Mouse (Mus musculus) kidney, adult 2 months (tissue): ENCODE data around the gene Ulk4. TPM values are rescaled to one million over a fixed set of nuclear protein-coding genes. Genes with fewer than 3 reads are reported as not detected.
A peak's percentile ranks its signal among the peaks of the same experiment; 100 is the strongest.

ENCODE experiments used
- DNase-seq: peaks from one replicate; pipeline ENCODE4 v3.0.0; 2021
- H3K27ac ChIP-seq: fragments of 200-500 bp; 2 replicates; pipeline ENCODE4 v1.5.1; 2012; ENCODE audit warnings: low read depth, low read length, control low read depth, inconsistent platforms; ENCODE audit not compliant: insufficient read depth
- H3K27me3 ChIP-seq: fragments of 200-500 bp; replicated peaks from 2 replicates; pipeline ENCODE4 v1.6.1; 2012; ENCODE audit warnings: mild to moderate bottlenecking, moderate library complexity, low read length, inconsistent platforms; ENCODE audit not compliant: control insufficient read depth, insufficient read depth
- H3K36me3 ChIP-seq: fragments of 200-500 bp; 2 replicates; pipeline ENCODE4 v1.6.1; 2012; ENCODE audit warnings: mild to moderate bottlenecking, moderate library complexity, low read length, inconsistent platforms; ENCODE audit not compliant: control insufficient read depth, insufficient read depth
- H3K4me1 ChIP-seq: fragments of 200-500 bp; 2 replicates; pipeline ENCODE4 v1.6.1; 2011; ENCODE audit warnings: low read length; ENCODE audit not compliant: control insufficient read depth, insufficient read depth
- H3K4me3 ChIP-seq: fragments of 200-500 bp; 2 replicates; pipeline ENCODE4 v1.5.1; 2011; ENCODE audit warnings: mild to moderate bottlenecking, low read depth, low read length, control low read depth; ENCODE audit not compliant: insufficient read depth
- CTCF ChIP-seq: fragments of 200-500 bp; conservative IDR thresholded peaks from 2 replicates; pipeline ENCODE4 v1.5.1; 2011; ENCODE audit warnings: low read depth, mild to moderate bottlenecking, control low read depth, low read length, moderate library complexity, mixed read lengths; ENCODE audit not compliant: insufficient read depth, insufficient read length
- POLR2A ChIP-seq: fragments of 200-500 bp; IDR thresholded peaks from one replicate; pipeline ENCODE4 v1.6.1; 2011; ENCODE audit warnings: low read depth, low read length, control low read depth
- WGBS: fragments of 180-500 bp; shearing (Covaris S2); methylation state at CpG from one replicate; pipeline ENCODE4 v1.1.7; 2018; 5-methylcytosine and 5-hydroxymethylcytosine counted together
- polyA plus RNA-seq: library from polyadenylated mRNA; depleted of rRNA; stranded (reverse); fragments of >200 nt; gene quantifications from 2 replicates; pipeline ENCODE4 v1.2.3, GENCODE M21; 2012

Gene Ulk4
- polyA plus RNA-seq, 1 experiment: 1.9 TPM

DNA sequence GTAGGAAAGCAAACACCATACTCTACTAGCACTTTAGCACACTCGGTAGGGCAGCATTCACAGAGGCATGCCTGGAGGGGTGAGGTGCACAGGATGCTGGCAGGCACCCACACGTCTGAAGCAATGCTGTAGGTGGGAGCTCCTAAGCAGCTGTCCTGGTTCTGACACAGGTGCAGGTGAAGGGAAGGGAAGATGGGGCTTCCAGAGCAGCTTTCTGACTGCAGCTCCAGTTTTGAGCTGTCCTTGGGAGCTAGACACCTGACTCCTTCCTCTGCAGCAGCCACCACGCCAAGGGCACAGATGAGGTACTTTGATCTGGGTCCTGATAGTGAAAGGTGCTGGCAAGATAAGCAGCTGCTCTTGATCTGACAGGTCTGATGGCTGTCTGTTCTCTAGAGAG is 315.5 kb downstream of the Ulk4 start:
- TF ChIP-seq POLR2A (no peak), CTCF (no peak)
- WGBS: 46% methylated on average over 3 of the region's 3 CpGs
- H3K4me3 ChIP-seq: no peak overlapping the region
- no peak for DNase-seq
- H3K4me1 ChIP-seq: peaks cover 20% of the 10 kb centered on the region
- H3K36me3 ChIP-seq: peaks cover 3% of the 10 kb centered on the region; the same call in 1 of the 2 replicates
- no peaks in the 10 kb centered on the region for H3K27me3 ChIP-seq
- peak overlapping the region; percentile 47; the same call in 1 of the 2 replicates for H3K27ac ChIP-seq

DNA sequence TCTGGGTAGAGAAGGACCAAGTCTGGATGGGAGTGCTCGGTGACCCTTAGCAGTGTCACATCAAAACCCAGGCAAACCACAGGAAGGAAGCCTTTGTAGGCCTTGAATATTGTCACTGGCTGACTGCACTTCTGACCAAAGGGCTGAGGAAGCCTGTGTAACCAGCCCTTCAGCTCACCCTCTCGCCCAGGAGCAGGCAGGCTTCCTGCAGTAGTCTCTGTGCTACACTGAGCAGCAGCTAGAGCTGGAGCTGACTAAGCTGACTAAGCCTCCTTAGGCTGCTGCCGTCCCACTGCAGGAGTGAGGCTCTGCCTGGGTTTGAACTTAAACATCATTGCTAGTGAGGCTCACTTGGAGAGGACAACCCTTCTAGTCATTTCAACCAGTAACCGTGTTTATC is 316.4 kb downstream of the Ulk4 start:
- DNase-seq: no peak
- Histone ChIP-seq H3K27me3 (no peaks in the 10 kb centered on the region), H3K4me3 (no peak overlapping the region), H3K4me1 (peaks cover 20% of the 10 kb centered on the region), H3K36me3 (peaks cover 3% of the 10 kb centered on the region; the same call in 1 of the 2 replicates), H3K27ac (no peak overlapping the region)
- TF ChIP-seq CTCF: no peak
- no peak for TF ChIP-seq POLR2A
- 45% methylated on average over 4 of the region's 4 CpGs for WGBS

DNA sequence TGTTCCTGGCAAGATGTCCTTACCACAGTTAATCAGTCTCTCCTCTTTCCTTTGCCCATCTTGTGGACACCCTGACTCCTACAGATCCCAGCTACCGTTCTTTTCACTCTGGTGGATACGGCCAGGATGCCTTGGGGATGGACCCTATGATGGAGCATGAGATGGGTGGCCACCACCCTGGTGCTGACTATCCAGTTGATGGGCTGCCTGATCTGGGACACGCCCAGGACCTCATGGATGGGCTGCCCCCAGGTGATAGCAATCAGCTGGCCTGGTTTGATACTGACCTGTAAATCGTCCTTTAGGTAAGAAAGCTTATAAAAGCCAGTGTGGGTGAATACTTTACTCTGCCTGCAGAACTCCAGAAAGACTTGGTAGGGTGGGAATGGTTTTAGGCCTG is 317.8 kb downstream of the Ulk4 start:
- Histone ChIP-seq H3K4me3 (no peak overlapping the region), H3K36me3 (peaks cover 3% of the 10 kb centered on the region; the same call in 1 of the 2 replicates), H3K27me3 (no peaks in the 10 kb centered on the region), H3K4me1 (peaks cover 20% of the 10 kb centered on the region), H3K27ac (no peak overlapping the region)
- WGBS: 81% methylated on average over 4 of the region's 4 CpGs
- DNase-seq: no peak
- TF ChIP-seq POLR2A (no peak), CTCF (no peak)

DNA sequence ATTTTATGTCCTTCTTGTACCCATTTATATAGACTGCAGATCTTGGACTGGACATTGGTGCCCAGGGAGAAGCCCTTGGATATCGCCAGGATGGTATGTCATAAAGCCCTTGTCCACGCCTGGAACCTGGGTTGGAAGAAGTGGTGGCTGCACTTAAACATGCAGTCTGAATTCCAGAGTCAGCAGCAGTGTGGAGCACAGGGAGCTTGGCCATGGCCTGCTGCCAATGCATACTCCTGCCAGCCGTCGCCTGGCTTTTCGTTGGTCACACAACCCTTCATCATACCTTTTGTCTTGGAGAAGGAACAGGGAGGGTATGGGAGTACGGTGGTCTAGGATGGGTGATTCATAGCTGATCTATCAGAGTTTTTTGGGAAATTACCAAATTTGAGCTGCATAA is 318.4 kb downstream of the Ulk4 start:
- Histone ChIP-seq H3K27ac (no peak overlapping the region), H3K4me1 (peaks cover 20% of the 10 kb centered on the region), H3K4me3 (no peak overlapping the region), H3K36me3 (peaks cover 3% of the 10 kb centered on the region; the same call in 1 of the 2 replicates), H3K27me3 (no peaks in the 10 kb centered on the region)
- WGBS: 32% methylated on average over 6 of the region's 6 CpGs
- no peak for TF ChIP-seq POLR2A
- TF ChIP-seq CTCF: no peak
- DNase-seq: peak; percentile 41

DNA sequence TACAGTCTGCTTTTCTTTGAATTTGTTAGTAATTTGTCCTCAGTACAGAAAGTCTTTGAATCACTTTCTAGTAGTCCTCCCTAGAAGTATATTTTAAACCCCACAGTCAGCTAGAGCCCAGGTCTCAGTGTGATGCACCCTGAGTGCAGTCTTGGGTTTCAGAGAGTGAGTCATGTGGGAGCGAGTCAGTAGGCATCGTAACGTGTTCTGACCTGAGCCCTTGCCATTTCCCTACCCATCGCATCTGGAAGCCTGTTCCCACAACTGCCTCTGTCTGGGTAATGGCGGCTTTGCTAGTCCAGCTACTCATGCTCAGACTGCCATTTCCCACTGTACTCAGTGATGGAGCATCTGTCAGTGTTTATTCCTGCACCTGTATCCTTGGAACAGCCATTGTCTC is 318.9 kb downstream of the Ulk4 start:
- Histone ChIP-seq H3K27ac (no peak overlapping the region), H3K27me3 (no peaks in the 10 kb centered on the region), H3K4me1 (peaks cover 17% of the 10 kb centered on the region), H3K4me3 (no peak overlapping the region), H3K36me3 (peaks cover 5% of the 10 kb centered on the region; the same call in 1 of the 2 replicates)
- DNase-seq: no peak
- no peak for TF ChIP-seq POLR2A
- TF ChIP-seq CTCF: no peak
- WGBS: 73% methylated on average over 5 of the region's 5 CpGs

- 61% methylated on average over 3 of the region's 3 CpGs for WGBS
- no peak overlapping the region for H3K27ac ChIP-seq
- no peak for TF ChIP-seq CTCF
- no peak for TF ChIP-seq POLR2A
- no peak overlapping the region for H3K4me3 ChIP-seq
- no peak for DNase-seq
- peaks cover 8% of the 10 kb centered on the region; the same call in 1 of the 2 replicates for H3K36me3 ChIP-seq
- no peaks in the 10 kb centered on the region for H3K27me3 ChIP-seq
- peaks cover 13% of the 10 kb centered on the region; the same call in 1 of the 2 replicates for H3K4me1 ChIP-seq
These were observed 325.1 kb downstream of the Ulk4 start for GRCm38 (mm10) chr9:120951947-120952346.

DNA sequence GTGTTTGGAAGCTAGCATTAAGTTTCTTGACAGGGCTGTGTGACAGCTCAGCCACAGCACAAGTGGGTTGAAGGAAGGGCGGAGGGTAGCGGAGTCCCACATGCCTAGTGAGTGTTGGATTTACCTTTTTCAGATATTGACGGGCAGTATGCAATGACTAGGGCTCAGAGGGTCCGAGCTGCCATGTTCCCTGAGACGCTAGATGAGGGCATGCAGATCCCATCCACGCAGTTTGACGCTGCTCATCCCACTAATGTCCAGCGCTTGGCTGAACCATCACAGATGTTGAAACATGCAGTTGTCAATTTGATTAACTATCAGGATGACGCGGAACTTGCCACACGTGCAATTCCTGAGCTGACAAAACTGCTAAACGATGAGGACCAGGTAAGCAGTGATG is 326.2 kb downstream of the Ulk4 start:
- H3K4me3 ChIP-seq: no peak overlapping the region
- no peak overlapping the region for H3K27ac ChIP-seq
- H3K36me3 ChIP-seq: peaks cover 8% of the 10 kb centered on the region; the same call in 1 of the 2 replicates
- no peak for DNase-seq
- WGBS: 84% methylated on average over 12 of the region's 12 CpGs
- peaks cover 19% of the 10 kb centered on the region; the same call in 1 of the 2 replicates for H3K4me1 ChIP-seq
- no peak for TF ChIP-seq CTCF
- no peak for TF ChIP-seq POLR2A
- no peaks in the 10 kb centered on the region for H3K27me3 ChIP-seq

GRCm38 (mm10) chr9:120948832-120949231 is 328.2 kb downstream of the Ulk4 start:
- TF ChIP-seq CTCF (no peak), POLR2A (no peak)
- WGBS: 81% methylated on average over 1 of the region's 1 CpGs

More at GRCm38 (mm10) chr9:120948832-120949231, 328.2 kb downstream of the Ulk4 start:
- Histone ChIP-seq H3K27ac (no peak overlapping the region), H3K27me3 (no peaks in the 10 kb centered on the region), H3K4me3 (no peak overlapping the region), H3K4me1 (peaks cover 25% of the 10 kb centered on the region), H3K36me3 (peaks cover 8% of the 10 kb centered on the region; the same call in 1 of the 2 replicates)
- DNase-seq: no peak
